Mouse (Mus musculus) cerebral cortex, adult 2 months (tissue): Measurements from ENCODE around the gene Irs1.

Experiments
- WGBS: fragments of 180-500 bp; shearing (Covaris S2); methylation state at CpG from one replicate; pipeline ENCODE4 v1.1.7; 2018; 5-methylcytosine and 5-hydroxymethylcytosine counted together

Gene Irs1

DNA sequence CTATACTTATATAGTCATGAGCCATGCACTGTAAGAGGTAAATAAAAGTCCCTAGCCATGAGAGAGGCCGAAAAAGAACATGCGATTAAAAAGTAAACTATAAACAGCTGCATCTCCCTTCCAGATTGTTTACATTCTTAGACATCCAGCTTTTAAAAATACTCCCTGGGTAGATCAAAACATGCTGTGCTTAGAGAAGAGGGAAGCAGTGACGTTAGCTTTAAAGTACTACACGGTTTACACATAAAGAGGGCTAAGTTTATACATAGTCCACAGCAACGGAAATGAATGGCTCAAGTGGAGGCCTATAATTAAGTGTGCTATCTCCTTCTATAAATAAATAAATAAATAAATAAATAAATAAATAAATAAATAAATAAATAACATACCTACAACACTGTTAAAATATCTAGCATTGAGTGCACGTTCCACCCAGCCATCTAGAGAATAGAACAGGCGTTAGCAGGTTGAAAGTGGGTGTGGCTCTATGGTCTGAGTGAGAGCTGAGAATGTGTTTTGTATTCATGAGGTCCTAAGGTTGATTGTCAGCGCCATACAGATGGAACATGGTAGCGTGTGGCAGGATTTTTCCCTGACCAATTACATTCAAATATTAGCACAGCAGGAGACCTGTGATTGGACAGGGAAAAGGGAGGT, 37.3 kb downstream of the Irs1 start:
- 66% methylated on average over 9 of the region's 9 CpGs for WGBS

DNA sequence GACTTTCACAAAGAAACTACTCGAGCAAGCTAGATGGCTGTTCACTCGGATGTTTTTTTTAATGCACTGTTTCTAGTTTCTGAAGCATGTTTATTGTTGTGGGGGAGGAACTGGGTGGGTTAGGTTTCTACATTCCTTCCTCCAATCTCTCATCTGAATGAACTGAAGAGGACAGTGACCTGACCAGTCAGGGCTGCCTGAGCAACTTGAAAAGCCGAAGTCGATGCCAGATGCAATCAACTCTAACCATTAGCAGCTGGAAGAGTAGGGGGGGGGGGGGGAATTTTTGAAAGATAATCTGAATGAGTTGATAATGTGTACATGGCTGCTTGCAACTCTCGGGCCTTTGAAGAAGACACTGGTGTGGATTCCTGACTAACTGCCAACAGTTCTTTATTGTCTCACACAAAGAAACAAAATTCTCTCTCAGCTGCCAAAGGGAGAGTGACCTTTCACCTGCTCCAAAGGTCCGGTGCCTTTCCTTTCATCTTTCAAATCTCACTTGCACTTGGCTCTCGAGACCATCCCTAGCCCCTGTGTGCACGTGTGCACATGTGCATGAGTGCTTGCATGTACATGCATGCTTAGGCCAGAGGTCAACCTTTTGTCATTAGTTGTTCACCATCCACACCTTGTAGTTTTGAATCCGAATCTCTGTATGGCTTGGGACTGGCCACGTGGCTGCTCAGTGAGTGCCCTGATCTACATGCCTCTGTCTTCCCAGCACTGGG, 43.8 kb downstream of the Irs1 start:
- 62% methylated on average over 10 of the region's 10 CpGs for WGBS

DNA sequence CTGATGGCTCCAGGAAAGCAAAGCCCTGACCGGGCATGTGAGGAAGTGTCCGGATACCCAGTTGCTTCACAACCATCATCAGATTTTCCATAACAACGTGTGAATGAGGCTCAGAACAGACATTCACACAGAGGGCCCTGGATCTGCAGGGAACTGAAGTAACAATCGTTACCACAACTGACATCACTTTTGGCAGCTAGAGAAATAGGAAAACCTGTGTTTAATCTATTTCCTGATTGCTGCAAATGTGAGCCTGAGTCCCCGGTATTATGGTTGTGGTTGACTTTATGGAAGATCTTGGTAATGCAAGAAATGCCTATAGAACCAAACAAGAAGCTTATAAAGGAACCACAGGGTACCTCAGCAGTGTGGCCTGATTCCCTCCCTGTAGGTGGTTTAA, 46.2 kb downstream of the Irs1 start:
- 65% methylated on average over 5 of the region's 5 CpGs for WGBS

DNA sequence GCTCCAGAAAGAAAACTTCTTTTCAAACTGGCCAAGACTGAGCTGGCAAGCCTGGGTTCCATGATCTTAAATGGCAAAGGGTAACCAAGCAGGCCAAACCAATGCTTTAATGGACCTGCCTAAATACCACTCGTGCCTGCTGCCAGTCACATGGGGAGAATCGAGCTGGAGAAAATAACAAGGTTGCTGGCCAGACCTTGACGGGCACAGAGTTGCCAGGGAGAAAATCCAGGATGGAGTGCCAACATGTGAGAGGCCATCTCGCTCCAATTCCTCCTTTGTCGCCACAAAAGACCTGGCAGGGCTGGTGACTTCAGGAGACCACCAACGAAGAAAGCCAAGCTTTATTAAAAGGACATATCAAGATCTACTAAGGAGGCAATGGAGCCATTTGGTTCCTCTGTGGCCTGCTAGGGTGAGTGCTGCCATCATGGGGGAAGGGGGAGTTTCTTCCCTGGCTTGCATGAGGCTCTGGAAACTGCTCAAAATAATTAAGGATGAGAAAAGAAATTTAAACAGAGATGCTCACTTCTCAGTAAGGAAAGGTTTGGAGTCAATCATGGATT, 47.9 kb downstream of the Irs1 start:
- 66% methylated on average over 6 of the region's 6 CpGs for WGBS

DNA sequence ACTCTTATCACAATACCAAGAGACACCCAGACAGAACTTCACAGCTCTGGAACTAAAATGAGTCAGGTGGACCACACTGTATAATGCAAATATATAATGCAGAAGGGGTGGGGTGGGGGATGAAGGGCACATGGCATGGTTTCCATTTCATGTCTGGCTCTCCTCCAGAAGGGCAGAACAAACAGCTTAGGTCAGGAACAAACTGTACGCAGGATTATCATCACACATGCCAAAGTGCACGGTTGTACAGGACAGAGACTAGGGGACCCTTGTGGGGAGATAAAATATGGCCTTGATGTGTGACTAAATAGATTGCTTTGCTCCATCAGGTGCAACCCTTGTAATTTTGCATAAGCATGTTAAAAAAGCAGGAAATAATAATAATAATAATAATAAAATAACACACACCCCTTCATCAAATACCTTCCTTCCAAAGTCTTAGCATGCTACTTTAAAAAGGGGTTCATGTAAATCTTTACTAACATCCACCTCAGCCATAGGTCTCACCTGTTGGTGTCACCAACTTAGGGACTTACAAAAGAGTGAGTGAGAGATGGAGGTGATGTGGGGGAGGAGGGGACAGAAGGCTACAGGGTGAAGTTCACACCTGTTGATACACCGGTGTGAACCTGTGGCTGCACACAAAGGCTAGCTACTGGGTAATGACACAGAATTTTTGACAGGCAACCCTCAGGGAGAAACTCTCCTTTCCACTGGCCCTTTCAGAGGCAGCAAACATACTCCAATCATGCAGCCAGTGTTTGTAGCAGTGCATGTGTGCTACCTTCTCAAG, 51.6 kb downstream of the Irs1 start:
- 89% methylated on average over 3 of the region's 3 CpGs for WGBS

DNA sequence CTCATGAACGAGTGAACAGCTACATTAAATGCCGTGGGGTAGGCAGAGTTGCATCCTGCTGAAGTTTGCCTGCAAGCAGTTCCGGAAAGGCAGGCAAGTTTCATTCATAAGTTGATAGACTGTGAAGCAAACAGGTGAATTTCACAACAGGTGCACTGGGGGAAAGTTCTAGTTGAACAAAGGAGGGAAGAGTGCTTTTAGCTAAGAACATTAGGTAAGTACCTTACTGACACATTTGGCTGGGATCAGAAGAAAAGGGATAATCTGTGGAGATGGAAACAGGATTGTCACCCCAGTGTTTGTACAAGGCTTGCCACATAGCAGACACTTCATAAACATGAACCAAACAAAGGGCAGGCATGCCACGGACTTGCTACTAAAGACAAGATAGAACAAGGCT, 53.0 kb downstream of the Irs1 start:
- WGBS, result 73% methylated on average over 4 of the region's 4 CpGs

DNA sequence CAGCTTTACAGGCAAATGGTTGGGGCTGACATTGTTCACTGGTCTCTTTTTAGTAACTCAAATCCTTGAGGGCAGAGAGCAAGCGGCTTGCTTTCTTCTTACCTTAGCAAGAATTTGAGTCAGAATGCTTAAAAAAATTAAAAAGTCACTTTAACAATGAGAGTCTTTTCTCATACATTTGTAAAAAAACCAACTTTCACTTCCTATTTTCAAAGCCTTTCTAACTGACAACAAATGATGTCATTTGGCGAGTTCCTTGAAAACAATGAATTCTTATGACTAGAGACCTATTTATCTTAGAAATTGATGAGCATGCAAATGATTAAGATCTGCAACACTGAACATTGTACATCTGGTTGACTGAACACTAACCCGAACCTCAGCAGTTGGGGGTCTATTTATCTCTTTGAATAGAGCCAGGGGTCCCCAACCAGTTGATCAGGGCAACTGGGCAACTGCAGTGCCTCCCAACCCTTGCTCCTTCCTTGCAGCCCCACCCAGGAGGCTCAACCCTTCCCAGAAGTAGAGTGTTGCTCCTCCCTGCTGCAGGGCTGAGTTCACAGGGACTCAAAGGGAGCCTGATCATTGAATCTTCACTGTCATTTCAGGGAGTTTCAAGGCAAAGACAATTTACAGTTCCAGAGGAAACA, 55.6 kb downstream of the Irs1 start:
- 85% methylated on average over 3 of the region's 3 CpGs for WGBS

DNA sequence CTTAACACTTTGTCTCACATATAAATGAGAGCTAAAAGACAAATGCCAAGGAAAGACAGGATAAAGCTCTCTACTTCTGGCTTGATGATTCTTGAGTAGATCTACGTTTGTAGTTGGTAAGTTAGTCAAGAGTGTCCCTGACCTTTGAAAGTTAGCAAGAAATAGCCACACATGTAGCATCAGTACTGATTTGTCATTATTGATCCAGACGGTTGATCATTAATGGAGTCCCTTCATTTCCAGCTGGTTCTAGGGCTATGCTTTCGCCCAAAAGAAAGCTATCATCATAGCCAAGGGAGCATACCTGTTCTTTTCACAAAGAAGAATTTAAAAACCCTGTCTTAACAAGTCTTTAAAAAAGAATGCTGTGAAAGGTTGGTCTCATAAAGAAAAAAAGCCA, 56.6 kb downstream of the Irs1 start:
- 96% methylated on average over 3 of the region's 3 CpGs for WGBS

DNA sequence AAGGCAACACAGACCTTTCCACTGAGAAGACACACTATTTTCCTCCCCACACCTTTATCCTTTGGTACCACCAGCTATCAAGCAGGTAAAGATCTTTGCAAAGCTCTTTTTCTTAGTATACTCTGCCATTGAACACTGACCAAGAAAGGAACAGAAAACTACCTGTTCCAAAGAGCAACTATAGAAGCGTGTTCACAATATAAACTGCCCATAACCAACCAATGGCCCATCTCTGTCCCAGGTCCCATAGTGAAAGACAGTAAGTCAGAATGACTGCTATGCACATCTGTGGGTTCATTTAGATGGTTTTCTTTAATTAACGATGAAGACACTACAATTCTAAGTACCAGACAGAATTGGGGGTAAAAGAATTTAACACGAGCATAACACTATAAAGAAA, 58.4 kb downstream of the Irs1 start, which contains the start of gene Gm9747:
Gm9747 (plus strand) TSS at position 301 of the 400 bp plus-strand sequence.
- WGBS, result 97% methylated on average over 3 of the region's 3 CpGs

DNA sequence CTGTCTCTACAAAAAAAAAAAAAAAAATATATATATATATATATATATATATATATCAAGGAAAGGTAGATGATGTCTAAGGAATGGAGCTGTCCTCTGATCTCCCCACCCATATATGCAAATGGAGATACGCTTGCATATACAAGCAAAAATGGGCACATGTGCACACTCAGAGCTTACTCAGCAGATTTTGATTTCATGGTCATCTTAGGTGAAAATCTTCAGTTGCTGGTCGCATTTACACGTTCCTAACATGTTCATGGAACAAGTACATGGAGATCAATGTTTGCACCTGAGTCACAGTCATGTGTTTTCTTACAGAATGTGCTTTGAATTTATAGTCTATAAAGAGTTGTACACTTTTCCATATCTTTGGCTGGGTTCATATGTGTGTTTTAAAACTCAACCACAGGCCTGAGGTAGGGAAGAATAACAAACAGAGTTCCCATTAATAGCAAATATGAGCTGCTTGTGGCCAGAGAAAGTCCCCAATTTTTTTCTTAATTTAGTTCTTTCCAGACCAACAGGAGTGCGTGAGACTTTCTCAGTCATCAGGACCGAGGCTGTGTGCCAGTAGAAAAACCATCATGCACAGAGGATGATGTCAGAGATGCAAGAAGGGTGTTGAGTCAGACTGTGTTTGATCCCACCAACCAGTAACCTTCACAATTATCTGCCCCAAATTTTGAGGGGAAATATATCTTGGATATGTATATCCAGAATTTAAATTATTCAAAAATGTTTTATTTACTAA, 68.0 kb downstream of the Irs1 start:
- WGBS, result 88% methylated on average over 5 of the region's 5 CpGs

DNA sequence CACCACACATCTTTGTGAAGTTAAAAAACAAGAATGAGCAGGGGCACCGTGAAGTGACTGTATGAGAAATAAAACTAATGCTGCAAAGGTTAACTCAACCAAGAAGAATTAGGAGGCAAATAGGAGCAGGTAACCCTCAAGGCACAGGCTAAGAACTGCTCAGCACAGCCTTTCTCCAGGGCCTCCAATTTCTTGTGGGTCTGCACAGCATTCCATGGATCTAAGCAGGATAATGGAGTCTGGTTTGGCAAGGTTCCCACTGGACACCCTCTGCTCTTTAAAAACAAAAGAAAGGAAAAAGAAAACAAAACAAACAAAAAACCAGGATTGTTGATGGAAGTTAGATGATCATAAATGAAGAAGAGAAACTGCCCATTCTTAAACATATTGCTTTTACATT, 69.8 kb downstream of the Irs1 start:
- 87% methylated on average over 1 of the region's 1 CpGs for WGBS

DNA sequence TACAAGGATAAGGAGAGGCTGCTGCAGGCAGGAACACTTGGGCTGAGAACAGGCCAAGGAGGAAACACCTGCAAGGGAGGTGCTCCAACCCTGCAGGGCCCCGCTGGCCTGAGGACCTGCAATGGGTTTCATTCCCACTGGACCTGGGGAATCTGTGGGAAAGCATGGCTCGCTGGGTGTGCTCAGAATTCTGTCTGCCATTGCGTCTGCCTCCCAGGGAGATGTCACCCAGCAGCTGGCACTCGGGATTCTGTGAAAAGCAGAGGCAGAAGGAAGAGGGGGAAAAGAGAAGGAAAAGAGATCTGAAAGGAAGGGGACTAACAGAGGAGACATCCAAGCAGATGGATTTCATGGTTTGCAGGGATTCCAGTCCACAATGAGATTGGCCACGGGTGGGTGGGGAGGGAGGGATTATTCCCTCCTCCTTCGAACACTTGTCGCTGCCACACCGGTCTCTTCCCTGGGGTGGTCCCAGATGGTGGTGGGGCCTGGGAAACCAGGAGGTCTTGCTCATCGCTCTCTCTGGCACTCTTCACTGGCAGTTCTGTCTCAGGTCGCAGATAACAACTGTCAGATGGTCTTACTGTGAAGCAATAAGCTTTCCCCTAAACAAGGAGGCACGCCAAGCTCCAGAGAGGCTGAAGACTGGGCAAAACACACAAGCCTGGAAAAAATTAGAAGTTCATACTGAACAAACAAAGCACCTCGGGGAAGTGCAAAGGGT, 70.4 kb downstream of the Irs1 start:
- WGBS, result 62% methylated on average over 12 of the region's 12 CpGs

DNA sequence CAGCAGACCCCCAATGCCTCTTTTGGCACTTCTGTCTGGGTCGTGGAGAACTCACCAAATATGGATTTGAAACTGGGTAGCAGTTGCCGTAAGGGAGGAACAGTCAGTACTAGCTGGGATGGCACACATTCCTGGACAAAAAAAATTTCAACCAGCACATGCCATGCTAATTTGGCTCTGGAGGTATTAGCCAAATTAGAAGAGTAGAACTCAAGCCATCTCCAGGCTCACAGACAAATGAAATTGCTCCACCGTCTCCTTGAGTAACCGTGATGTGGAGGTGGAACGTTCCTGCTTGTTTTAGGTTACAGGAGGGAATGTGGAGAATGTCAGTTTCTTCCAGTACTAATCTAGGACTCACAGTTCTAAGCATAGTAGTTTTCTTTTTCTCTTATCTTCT, 83.7 kb downstream of the Irs1 start:
- 65% methylated on average over 5 of the region's 5 CpGs for WGBS

DNA sequence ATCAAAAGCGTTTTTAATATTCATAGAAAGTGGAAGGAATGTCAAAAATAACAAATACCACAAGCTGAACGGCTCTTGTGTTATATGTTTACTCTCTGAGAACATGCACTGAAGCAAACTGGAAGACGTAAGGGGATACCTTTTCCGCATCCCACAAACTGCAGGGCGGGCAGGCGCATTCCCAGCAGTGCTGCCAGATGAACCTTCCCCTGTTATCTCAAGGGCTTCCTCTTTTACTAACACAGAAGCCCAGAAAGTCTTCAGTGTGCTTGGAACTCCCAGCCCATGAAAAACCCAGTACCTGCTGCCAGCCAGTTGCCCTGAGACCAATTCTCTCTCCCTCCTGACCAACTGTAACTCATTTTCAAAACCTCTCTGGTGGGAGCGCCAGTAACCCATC, 90.6 kb downstream of the Irs1 start:
- 78% methylated on average over 7 of the region's 7 CpGs for WGBS

DNA sequence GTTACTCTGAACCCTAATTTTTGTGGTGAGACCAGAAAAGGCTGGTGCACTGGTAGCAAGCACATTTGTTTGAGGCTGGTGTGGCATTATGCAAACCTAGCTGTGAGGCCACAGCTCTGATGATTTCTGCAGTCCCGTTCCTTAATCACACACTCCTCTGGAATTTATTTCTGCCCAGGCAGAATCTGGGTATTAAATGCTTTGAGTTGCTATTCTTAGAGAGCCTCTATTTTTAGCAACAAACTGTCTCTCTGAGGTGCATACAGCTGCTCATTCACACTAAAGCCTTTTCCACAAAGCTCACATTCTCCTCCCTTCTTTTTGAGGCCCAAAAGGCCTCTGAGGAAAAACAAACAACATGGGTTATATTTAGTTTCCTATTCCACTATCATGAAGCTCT, 91.3 kb downstream of the Irs1 start:
- WGBS, result 16% methylated on average over 1 of the region's 1 CpGs

DNA sequence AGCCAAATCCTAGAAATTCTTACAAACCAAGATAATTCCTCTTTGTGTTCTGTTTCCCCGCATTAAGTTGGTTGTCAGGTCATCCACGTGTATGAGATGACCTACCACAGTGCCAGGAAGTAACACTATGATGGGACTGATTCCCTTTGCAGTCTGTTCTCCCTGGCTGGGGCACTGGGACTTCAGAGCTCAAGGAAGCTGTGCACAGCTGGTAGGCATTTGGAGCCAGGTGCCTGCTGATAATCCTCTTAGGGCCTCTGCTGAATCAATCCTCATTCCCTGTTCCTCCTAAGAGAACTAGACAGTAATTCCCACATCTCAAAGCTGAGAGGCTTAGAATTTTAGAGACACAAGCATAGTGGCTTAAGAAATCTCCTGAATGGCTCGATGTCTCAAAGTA, 99.6 kb downstream of the Irs1 start:
- WGBS, result 53% methylated on average over 3 of the region's 3 CpGs

DNA sequence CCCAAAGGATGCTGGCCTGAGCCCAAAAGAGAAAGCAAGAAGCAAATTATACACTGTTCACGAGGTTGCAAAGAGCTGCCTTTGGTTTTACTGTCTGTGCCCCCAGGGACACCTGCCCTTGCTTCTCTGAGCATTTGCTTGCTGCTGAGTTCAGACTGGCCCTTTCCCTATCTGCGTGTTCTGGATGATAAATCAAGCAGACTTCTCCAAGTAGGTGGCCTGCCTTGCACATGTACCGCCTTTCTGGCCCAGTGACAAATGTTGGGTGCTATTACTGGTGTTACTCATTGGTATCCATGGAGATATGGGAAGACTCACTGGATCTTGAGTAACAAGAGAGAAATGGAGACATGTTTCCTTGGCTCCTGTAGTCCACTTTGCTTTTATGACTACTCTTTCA, 101.7 kb downstream of the Irs1 start:
- WGBS, result 38% methylated on average over 3 of the region's 3 CpGs

DNA sequence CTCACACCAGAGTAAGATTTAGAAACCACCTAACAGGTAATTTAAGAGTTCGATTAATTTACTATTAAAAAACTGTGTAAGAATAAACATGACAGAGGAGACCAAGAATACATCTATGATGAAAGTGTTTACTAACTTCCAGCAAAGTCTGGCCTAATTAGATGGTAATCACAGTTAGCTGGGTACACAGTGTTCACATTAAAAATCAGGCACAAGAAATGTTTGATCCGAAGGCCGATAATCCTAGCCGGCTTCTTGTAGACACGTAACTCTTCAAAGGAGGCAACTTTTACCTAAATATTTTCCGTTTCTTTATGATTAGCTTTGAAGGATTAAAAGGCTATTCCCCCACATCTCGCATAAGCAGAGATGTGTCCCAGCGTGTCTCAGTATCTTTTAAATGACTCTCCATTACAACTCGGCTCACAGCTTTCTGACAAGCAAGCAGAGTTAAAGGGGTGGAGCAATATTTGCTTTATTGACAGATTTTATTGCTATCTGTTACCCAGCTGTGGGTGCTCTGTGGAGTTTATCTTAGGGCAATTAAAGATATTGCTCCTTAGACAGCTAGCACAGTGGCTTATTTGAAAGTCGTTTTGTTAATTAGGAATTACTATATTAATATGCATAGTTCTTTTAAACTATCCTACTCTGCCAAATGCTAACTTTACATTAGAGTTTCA, 102.5 kb downstream of the Irs1 start:
- WGBS, result 87% methylated on average over 10 of the region's 10 CpGs

DNA sequence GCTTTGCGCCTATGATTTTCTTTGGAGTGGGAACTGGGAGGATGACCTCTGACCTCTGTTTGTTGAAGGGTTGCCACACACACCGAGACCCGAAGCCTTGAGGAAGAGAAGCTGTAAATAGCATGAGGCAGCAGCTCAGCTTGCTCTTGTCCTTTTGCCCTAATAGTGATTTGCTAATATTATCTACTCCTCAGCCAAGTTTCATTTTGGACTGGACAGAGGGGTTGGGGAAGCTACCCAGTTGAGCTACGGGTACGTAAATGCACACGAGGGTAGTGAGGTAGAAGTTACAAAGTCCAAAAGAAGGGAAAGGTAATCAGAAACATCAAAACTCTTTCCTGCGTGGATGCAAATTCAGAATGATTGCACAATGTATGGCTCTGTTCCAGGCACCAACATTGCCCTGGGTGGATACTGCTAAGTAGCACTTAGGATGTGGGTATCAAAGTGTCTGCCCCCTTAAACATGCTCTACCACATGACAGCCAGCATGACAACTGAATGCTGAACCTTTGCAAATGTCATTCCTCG, 107.2 kb downstream of the Irs1 start:
- 78% methylated on average over 8 of the region's 8 CpGs for WGBS
